Mouse (Mus musculus): ENCODE measurements around the gene Vwc2.
A peak's percentile ranks its signal among the peaks of the same experiment; 100 is the strongest.

The Vwc2 gene

DNA sequence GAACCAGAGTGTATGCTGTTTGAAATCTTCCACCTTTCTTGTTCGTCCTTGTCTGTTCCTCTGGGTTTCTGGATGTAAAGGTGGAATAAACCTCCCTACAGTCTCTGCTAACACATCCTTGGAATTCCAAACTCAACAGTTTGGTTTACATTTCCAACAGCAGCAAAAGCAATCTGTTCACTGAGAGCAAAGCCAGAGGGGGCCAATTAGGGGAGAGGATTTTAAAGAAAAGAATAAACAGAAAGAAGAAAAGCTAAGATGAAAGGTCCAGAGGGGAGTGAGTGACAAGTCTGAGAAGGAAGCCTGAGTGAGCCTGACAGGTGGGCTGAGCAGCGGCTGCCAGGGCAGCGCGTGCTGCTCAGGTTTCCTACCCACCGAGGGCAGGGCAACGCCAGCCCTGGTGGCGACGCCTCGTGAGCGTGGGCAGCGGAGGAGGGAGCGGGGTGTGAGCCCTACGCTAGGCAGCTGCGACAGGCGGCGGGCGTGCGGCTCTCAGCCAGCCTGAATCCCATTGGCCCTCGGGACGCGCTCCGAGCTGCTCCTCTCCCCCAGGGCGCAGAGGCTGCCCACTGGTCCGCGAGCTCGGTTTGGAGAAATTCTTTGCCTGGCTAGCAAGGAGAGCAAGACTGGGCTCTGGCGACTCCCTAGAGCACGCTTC is at the start of gene Vwc2:
Gene Vwc2, plus strand, starts transcription at position 648 of the 658 bp plus-strand sequence.
- DNase-seq (ENCODE audit: low read depth), result no peak

DNA sequence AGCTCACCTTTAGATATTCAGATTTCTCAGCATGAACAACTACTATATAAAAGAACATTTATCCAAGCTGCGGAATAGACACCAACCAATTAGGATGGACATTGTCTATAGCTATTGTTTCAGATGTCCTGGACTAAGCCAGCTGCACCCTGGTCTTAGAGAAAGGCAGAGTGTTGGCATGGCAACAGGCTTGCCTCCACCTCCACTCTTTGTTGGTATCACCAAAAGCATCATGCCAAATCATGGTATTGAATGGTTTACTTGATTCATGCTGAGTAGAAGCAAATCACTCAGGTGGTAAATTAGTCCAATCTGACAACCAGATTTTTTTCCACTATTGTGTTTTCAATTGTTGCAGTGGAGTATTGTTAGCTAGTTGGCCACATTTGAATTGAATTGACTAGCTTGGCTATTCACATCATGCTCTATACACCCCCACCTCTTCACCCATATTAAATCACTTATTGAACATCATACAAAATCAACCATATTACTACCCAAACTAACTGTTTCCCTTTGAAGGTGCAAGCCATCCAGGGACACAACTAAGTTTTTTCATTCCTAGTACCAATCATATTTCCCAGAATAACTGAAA is 25.8 kb upstream of the Vwc2 start:
- DNase-seq (ENCODE audit: low read depth), result no peak

DNA sequence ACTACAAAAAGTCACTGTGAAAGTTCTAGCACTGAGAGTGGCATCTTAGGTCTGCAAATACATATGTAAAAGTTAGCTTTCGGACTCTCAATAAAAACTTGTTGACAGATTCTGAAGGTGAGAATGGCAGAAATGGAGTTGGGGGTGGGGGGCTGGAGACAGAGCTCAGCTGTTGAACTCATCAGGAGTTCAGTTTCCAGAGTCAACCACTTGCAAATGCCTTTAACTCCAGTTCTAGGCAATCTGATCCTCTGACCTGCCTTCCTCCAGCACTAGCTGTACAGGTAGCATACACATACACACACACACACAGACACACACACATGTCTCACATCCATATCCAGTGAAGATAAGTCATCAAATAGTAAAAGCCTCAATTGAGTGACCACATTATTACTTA is 16.4 kb upstream of the Vwc2 start:
- DNase-seq (ENCODE audit: low read depth), result no peak

DNA sequence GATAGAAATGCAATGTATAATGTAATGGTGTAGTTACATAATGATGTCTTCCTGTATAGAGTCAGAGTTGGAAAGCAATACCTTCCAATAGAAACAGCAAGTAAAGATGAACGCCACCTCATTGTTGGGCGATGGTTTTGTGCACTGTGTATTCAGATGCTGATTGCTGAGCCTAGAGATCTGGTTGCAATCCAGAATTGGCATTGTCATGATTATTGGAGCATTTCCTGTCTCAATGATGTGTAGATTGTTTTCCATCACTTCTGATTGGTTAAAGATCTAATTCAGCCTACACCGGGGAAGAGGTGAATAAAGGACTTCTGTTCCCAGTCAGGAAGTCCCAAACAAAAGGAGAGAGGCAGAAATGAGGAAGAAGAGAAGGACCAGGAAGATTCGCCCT is 15.7 kb upstream of the Vwc2 start:
- DNase-seq (ENCODE audit: low read depth), result no peak

DNA sequence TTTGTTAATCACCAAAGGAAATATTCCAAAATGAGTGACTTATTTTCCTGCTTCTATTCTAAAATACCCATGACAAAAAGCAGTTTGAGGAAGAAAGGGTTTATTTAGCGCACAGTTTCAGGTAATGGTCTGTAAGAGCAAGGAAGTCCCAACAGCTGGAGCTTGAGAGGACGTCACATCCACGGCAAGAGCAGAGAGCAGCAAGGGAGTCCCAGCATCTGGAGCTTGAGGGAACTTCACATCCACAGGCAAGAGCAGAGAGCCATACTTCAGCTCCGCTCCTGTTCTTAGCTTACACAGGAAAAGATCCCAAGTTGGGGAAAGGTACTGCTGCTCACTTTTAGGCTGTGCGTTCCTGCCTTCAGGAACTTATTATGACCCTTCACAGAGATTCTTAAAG is 15.0 kb upstream of the Vwc2 start:
- DNase-seq (ENCODE audit: low read depth), result no peak

DNA sequence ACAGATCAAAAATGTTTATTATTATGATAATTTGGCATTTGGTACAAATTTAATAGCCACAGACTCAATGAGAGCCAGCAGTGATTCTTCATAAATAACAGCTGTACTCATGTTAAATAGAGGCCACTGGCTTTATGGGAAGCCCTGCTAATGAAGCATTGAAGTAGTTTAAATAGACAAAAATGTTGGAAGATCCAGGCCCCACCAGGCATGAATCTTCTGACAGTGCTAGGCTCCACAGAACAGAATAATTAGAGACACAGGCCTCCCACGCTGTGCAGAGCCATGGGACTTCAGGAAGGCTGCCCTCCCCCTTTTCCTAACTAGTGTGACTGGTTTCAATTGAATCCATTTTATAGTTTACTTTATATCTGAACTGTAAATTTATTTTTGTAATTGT is 11.8 kb upstream of the Vwc2 start:
- DNase-seq (ENCODE audit: low read depth), result no peak

DNA sequence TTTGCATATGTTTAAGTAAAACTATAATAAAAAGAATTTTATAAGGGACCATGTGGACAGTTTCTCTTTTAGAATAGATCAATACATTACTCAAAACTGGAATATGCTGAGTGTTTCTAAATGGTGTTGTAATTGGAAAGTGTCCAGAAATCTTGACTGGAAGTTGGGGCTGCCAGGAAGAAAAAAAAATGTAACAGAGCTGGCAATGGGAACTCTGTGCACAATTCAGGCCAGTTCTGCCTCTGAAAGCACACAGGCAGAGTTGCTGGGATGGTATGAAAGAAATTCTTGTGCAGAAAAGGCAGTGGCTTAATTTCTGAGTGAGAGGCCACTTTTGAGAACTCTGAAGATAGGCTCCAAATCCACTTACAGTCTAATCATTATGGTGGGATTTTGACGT is 11.4 kb upstream of the Vwc2 start:
- no peak for DNase-seq (ENCODE audit: low read depth)

DNA sequence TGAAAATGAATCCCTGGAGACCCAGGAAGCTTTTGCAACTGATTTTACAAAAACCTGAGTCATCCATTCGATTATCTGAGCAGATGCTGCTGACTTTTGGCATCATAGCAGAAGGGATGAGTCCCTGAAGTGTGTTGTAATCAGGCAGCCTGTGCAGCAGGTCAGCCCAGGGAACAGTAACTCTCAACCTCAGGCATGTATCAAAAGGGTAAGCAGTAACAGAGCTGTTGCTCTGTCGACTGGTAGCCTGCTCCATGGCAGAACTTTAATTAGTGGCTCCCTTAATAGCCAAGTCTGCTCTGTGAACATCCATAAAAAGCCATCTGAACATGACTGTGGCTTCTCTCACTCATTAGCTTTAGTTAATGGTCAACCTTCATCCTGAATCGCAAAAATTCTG is 5.1 kb upstream of the Vwc2 start:
- DNase-seq (ENCODE audit: low read depth), result no peak

DNA sequence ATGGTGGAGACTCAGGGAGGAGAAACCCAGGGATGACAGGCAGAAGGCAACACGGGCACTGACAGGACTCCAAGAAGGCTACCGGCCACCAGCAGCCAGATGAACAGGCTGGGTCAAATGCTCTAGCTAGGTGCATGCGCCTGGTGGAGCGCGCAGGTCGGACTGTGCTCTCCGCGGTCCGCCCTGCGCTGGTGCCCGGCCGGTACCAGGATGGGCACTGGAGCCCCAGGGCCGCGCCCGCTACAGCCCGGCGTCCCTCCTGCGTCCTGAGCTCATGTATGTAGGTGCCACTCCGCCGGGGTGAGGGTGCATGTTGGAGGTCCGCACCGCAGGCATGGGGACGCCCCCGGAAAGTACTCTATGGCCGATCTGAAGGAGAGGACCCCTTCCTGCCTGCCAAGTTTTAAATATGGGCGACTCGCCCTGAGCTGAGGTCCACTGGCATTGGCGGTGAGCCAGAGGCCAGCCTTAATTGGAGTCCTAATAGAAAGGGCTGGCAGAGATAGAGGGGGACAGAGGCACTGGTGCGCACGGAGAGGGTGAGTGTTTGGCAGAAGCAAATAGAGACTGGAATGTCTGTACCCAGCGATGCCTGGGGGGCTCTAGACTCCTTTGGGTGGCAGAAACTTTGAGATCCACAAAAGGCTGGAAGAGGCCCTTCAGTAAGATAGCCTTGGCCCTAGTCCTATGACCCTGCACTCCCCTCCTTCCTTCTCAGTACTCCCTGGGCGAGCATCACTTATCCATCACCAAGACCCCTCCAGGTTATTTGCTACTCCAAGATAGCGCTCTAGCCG is 409 bp downstream of the Vwc2 start:
- DNase-seq (ENCODE audit: low read depth), result no peak

DNA sequence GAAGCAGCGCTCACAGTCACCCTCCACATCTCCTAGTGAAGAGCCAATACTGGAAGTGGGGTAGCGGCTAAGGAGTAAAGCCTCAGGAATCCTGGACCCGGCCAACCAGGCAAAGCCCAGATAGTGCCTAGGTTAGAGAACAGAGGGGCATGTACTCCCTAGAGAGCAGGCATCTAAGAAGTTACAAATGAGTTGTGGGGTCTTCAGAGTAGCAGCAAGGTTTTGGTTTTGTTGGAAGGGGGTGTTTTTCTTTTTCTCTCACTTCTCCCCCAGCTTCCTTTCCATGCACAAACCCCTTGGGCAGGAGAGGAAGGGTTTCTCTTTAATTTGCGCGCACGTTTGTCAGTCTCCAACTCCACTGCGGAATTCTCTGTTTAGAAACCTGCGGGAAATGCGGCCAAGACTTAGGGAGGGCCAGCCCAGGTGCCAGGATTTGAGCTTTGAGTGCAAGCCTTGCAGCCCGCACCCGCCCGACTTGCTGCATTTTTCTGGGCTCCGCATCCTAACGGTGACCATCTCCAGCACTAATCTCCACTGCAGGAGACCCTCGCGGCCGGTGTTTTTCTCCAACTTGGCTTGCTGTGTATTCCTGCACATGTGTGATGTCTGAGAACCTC is 1.1 kb downstream of the Vwc2 start:
- DNase-seq (ENCODE audit: low read depth), result no peak

DNA sequence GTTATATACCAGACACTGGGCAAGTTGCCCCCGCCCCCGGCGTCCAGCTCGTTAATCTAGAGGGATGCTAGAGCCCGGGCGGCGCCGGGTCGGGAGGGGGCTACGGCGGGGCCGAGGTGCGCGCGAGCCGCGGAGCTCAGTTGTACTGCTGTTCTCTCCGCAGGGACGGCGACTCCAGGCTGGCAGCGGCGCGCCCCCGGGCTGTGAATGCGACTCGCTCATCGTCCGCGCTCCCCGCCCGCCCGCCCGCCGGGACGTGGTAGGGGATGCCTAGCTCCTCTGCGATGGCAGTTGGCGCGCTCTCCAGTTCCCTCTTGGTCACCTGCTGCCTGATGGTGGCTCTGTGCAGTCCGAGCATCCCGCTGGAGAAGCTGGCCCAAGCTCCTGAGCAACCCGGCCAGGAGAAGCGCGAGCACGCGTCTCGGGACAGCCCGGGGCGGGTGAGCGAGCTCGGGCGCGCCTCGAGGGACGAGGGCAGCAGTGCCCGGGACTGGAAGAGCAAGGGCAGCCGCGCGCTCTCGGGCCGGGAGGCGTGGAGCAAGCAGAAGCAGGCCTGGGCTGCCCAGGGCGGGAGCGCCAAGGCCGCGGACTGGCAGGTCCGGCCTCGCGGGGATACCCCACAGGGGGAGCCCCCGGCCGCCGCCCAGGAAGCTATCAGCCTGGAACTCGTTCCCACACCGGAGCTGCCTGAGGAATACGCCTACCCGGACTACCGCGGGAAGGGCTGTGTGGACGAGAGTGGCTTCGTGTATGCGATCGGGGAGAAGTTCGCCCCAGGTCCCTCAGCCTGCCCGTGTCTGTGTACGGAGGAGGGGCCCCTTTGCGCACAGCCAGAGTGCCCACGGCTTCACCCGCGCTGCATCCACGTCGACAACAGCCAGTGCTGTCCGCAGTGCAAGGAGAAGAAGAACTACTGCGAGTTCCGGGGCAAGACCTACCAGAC is 1.9 kb downstream of the Vwc2 start:
- DNase-seq (ENCODE audit: low read depth), result no peak

DNA sequence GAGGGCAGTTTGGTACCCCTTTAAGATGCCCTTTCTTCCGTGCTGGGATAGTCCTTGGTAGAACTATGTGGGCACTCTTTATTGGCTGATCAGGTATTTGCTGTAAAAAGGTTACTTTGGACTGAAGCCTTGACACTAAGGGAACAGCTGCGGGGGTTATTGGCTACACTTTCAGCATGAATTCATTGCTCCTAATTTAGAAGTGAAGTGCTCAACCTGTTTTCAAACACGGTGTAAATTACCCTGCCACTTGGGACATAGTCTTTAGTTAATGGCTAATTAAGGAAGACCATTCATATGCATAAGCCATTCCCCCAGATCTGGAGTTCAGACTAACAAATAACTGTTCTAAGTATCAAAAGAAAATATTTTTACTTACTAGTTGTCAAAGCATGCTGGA is 2.7 kb downstream of the Vwc2 start:
- DNase-seq (ENCODE audit: low read depth), result no peak

DNA sequence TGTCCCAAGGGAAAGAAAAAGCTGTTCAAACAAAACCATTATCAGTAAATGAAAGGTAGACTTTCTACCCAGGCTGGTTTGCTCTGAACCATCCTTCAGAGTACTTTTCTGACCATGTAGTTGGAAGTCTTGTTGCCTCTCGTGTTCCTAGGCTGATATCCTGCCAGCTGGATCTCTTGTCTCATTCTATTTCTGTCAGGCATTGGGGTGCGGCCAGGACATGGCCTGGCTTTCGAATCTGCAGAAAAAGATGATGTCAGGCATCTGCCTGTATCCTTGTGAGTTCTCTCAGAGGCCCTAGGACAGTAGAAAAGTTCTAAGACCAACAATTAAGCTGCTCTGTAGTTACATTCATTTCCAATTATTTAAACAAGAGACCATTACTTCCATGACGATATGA is 8.8 kb downstream of the Vwc2 start:
- DNase-seq (ENCODE audit: low read depth), result no peak

DNA sequence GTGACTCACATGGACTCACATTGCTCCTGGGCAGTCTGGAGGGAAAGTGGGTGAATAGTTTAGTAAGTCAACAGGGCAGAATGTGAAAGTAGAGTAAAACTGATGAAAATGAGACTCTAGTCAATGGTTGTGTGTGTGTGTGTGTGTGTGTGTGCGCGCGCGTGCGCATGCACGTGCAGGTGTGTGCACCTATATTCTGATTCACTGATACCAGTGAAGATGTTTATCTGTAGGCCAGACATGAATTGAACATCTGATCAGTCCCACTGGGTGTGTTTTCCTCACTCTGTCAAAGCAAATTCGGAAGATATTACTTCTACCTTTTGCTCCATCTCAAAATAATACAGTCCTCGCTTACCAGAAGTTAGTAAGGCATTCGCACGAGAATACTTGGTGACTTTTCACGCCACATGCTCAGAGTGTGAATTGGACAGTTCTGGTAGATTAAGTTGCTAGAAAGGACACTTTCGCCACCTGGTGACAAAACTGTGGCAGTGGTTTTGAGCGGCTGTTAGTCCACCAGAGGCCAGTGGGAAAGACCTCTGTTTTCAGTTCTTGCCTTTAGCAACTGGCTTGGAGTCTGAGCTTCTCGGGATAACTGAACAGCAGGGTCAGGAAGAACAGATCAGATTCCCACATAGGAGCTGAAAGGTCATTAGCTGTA is 17.5 kb downstream of the Vwc2 start:
- peak; percentile 1 for DNase-seq (ENCODE audit: low read depth)

DNA sequence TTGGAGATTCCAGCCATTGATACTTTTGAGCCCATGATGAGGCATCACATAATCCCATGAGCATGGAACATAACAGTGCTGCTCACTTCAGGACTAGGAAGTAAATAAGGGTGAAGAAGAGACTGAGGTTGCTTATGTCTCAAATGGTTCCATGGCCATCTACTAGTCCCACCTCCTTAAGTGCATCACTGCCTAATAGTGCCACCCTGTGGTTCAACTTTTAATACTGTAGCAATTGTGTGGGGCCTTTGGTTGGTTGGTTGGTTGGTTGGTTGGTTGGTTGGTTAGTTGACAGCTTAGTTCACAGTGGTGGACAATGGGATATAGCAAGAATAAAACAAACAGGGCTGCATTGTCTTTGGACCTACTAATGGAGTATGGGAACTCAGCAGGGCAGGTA is 26.6 kb downstream of the Vwc2 start:
- no peak for DNase-seq (ENCODE audit: low read depth)

DNA sequence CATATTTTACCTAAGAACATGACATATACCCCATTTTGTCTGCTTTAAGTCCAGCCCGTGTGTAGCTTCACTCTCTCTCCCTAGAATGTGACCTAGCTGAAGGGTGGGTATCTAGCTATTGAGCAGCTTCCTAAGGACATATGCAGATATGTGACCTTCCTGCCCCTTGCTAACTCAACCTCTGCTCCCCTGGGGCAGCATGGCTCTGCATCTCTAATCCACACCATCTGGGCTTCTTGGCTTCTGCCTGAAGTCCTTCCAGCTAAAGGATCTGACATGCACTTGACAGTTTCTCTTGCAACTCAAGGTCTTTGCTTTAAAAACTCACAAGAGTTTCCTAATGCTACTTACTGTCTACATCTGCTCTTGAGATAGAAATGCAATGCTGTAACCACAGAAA is 38.7 kb downstream of the Vwc2 start:
- DNase-seq (ENCODE audit: low read depth), result no peak

DNA sequence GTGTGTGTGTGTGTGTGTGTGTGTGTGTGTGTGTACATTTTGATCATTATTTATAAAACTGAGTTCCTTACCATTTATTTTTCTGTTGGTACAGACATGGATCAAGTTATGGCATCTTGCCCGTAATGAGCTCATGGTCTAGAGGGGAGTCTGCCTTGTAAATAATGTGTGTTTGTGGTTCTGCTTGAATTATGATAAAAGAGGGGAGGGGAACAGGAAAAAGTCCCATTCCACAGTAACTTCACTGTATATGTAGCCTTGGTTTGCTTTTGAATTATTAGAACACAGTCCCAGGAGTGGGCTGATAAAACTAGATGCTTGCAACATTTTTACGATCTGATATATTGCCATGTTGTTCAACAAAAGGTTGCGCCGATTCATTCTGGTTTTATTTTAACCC is 57.4 kb downstream of the Vwc2 start:
- no peak for DNase-seq (ENCODE audit: low read depth)

DNA sequence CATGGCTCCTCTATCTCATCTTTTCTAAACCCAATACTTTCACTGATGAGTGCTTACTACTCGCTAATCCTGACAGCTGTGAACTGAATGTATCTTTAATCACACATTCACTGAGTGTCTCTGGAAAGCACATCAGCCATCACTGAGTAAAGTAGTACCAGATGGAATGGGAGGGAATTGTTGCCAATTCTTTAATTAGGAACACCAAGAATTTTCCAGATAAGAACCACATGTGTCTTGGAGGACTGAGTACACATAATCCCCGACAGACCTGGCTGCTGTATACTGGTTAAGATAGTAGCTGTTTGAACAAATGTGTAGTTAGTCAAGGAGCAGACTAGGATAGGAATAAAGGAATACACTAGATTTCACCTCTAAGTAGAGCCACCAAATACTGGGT is 61.2 kb downstream of the Vwc2 start:
- no peak for DNase-seq (ENCODE audit: low read depth)

DNA sequence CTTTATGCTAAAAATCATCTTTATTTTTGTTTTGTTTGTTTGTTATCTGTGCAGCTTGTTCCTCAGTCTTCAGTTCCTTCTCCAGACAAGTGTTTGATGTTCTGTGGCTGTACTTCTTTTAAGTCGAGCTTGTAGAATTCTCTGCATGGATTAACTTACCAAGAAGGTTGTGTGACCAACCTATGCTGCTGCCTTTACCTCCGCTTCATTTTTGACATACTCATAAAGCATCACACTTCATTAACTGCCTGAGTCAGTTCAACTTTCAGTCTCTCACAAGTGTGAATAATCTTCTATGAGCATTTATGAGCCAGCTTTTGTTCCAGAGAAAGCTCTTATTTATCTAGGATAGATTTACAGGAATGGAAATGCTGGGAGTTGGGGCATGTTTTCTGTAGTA is 68.7 kb downstream of the Vwc2 start:
- DNase-seq (ENCODE audit: low read depth), result no peak

DNA sequence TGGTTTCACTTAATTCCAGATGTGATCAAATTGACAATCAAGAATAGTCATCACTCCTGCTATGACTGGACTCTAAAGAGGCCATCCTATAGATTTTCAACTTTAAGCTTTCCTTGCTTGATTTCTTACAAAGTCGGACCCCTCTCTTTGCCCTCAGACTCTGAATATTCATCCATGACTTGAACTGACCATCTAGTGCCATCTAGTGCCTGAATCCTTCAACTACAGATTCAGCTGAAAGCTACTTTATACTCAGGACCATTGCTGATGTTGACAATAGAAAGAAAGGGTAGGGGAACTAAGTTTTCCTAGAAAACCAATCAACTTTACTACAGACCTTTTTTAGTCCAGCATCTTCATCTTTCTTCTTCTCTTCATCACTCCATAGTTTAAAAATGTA is 109.1 kb downstream of the Vwc2 start:
- DNase-seq (ENCODE audit: low read depth), result peak; percentile 19

DNA sequence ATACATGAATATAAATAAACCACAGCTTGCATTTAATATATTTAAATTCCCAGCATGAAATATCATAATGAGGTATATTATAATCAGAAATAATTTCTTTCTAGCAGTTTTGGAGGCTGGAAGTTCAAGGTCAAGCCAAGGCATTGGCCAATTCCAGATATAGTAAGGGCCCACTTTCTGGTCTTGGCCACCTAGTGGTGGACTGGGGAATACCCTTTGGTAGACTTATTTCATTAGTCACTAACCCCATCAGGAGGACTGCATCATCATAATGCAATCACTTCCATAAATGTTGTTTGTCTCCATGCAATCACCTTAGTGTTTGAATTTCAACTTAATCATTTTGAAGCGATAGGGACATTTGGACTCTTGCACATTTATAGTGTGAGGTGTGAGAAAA is 125.3 kb downstream of the Vwc2 start:
- peak; percentile 36 for DNase-seq (ENCODE audit: low read depth)

Measured in induced T-regulatory cell, adult 2 months (primary cell).